Mouse (Mus musculus) testis, adult 2 months (tissue): ENCODE measurements at regions not wholly inside any gene's neighbourhood (a gene's known extent, or its start where the extent isn't known, plus 50 kb on each side); places are given as distances from the start of the nearest gene placed in this dataset.

Source experiments
- H3K27ac ChIP-seq: fragments of 200-500 bp; 2 replicates; pipeline ENCODE4 v1.5.1; 2012; ENCODE audit warnings: low read depth, low read length; ENCODE audit not compliant: control insufficient read depth, insufficient read depth
- H3K27me3 ChIP-seq: fragments of 200-500 bp; 2 replicates; pipeline ENCODE4 v1.6.1; 2012; ENCODE audit warnings: mild to moderate bottlenecking, low read length, moderate library complexity; ENCODE audit not compliant: control insufficient read depth, insufficient read depth
- H3K36me3 ChIP-seq: fragments of 200-500 bp; 2 replicates; pipeline ENCODE4 v1.6.1; 2012; ENCODE audit warnings: mild to moderate bottlenecking, low read length; ENCODE audit not compliant: control insufficient read depth, insufficient read depth
- H3K4me1 ChIP-seq: fragments of 200-500 bp; 2 replicates; pipeline ENCODE4 v1.6.1; 2012; ENCODE audit warnings: low read length; ENCODE audit not compliant: control insufficient read depth, insufficient read depth
- H3K4me3 ChIP-seq: fragments of 200-500 bp; 2 replicates; pipeline ENCODE4 v1.5.1; 2012; ENCODE audit warnings: low read depth, mild to moderate bottlenecking, low read length, moderate library complexity, mixed read lengths; ENCODE audit not compliant: control insufficient read depth
- CTCF ChIP-seq: fragments of 200-500 bp; IDR thresholded peaks from 2 replicates; pipeline ENCODE4 v1.5.1; 2012; ENCODE audit warnings: low read depth, mild to moderate bottlenecking, inconsistent platforms, low read length, moderate library complexity; ENCODE audit not compliant: control insufficient read depth, insufficient read depth, insufficient replicate concordance

DNA sequence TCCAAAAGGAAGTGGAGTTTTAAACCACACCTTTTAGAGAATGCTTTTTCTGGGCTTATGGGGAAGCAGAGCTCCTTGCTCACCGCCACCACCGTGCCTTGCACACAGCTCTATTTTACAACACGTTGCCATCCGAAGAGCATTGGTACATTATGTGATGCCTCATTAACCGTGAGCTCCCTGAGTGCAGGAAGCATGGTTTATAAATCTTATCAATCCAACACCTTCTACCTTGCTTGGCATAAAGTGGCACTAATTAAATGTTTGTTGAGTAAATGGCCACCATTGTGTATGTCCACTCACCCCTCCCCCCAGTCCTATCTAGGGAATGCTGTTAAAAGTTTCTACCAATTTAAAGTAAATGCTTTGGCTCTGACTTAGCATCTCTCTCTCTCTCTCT lies 206.6 kb downstream of the Grb14 start:
- Histone ChIP-seq H3K36me3 (no peaks in the 10 kb centered on the region), H3K27me3 (no peaks in the 10 kb centered on the region), H3K27ac (no peak overlapping the region), H3K4me3 (no peak overlapping the region), H3K4me1 (no peaks in the 10 kb centered on the region)
- TF ChIP-seq CTCF, result no peak
